Mouse (Mus musculus) cortical plate, adult 2 months (tissue): ENCODE data around the gene Bcl2l10.

Experiments
- CTCF ChIP-seq: fragments of 200-500 bp; IDR thresholded peaks from 2 replicates; pipeline ENCODE4 v1.5.1; 2011; ENCODE audit warnings: mild to moderate bottlenecking, control low read depth, low read length; ENCODE audit not compliant: insufficient read depth; ENCODE audit errors: extremely low read depth
- POLR2A ChIP-seq: fragments of 200-500 bp; IDR thresholded peaks from 2 replicates; pipeline ENCODE4 v1.6.1; 2011; ENCODE audit warnings: mild to moderate bottlenecking, low read length, control low read depth; ENCODE audit not compliant: insufficient read depth; ENCODE audit errors: extremely low read depth

DNA sequence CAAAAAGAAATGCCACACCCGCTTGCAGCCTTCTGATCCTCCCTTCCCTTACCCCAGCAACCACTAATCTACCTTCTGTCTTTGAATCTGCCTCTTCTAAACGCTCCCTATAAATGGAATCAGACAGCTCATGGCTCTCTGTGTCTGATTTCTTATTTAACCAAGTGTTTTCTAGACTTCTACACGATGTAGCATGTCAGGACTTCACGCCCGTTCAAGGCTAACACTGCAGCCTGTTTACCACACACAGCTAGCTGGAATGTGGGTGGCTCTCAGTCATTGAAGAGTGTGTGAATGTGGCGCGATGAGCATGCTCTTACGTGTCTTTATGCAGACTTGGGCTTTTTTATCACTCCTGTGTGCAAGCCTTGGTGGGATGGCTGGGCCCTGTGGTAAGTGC, 5.5 kb downstream of the Bcl2l10 start:
- no peak for TF ChIP-seq CTCF
- TF ChIP-seq POLR2A: no peak
